Mouse (Mus musculus) hindbrain, embryonic 15.5 days (tissue): ENCODE results near the gene Cyp2a5. TPM values are rescaled to one million over a fixed set of nuclear protein-coding genes. Genes with fewer than 3 reads are reported as not detected.

ENCODE experiments used
- polyA plus RNA-seq: library from polyadenylated mRNA; unstranded; fragments of >200 nt; fragmentation: Nextera tagmentation; extraction: Ambion mirVana; gene quantifications from 2 replicates; pipeline ENCODE4 v1.2.1, GENCODE M21; 2015

The Cyp2a5 gene
- polyA plus RNA-seq, 1 experiment from 2014 or later, result 0.89 TPM

Other genes with a start within 250 kb of the Cyp2a5 start
- gene Vmn1r185, start 216.8 kb upstream of the Cyp2a5 start, polyA plus RNA-seq, result not detected in 2 replicates
- not detected in 2 replicates for gene Cyp2b23, start 148.9 kb upstream of the Cyp2a5 start, polyA plus RNA-seq
- 0.42 and 0.47 TPM in 2 replicates for gene Cyp2b19, start 78.2 kb upstream of the Cyp2a5 start, polyA plus RNA-seq
- gene Cyp2g1, start 26.4 kb upstream of the Cyp2a5 start, polyA plus RNA-seq, result not detected in 2 replicates
- gene Cyp2a22, start 104.1 kb downstream of the Cyp2a5 start, polyA plus RNA-seq, result not detected in 2 replicates
- gene Cyp2a12, start 193.8 kb downstream of the Cyp2a5 start, polyA plus RNA-seq, result not detected in 2 replicates